Mouse (Mus musculus) embryonic facial prominence, embryonic 13.5 days (tissue): ENCODE results near the gene Ypel1. TPM values are rescaled to one million over a fixed set of nuclear protein-coding genes. Genes with fewer than 3 reads are reported as not detected.
A peak's percentile ranks its signal among the peaks of the same experiment; 100 is the strongest.

ENCODE experiments used
- ATAC-seq: fragments of 200-750 bp; cut with Nextera tagmentation; 2 replicates; pipeline ENCODE4 v1.8.0; 2017; ENCODE audit warnings: low read depth; ENCODE audit not compliant: insufficient number of reproducible peaks, insufficient read depth, low FRiP score, low TSS enrichment
- H3K27ac ChIP-seq: fragments of 300-500 bp; sonication (generic); 2 replicates; pipeline ENCODE4 v1.5.1; 2015; ENCODE audit warnings: moderate library complexity, mild to moderate bottlenecking, inconsistent platforms
- H3K27me3 ChIP-seq: fragments of 300-500 bp; sonication (generic); 2 replicates; pipeline ENCODE4 v1.6.1; 2015; ENCODE audit warnings: mild to moderate bottlenecking, inconsistent platforms
- H3K36me3 ChIP-seq: fragments of 300-500 bp; sonication (generic); 2 replicates; pipeline ENCODE4 v1.6.1; 2015; ENCODE audit warnings: mild to moderate bottlenecking, inconsistent platforms
- H3K4me1 ChIP-seq: fragments of 300-500 bp; sonication (generic); 2 replicates; pipeline ENCODE4 v1.6.1; 2015; ENCODE audit warnings: inconsistent platforms
- H3K4me2 ChIP-seq: fragments of 300-500 bp; sonication (generic); 2 replicates; pipeline ENCODE4 v1.6.1; 2015; ENCODE audit warnings: moderate library complexity, mild to moderate bottlenecking, inconsistent platforms
- H3K4me3 ChIP-seq: fragments of 300-500 bp; sonication (generic); 2 replicates; pipeline ENCODE4 v1.5.1; 2015; ENCODE audit warnings: mild to moderate bottlenecking, inconsistent platforms
- H3K9ac ChIP-seq: fragments of 300-500 bp; sonication (generic); 2 replicates; pipeline ENCODE4 v1.6.1; 2015; ENCODE audit warnings: mild to moderate bottlenecking, inconsistent platforms
- H3K9me3 ChIP-seq: fragments of 300-500 bp; sonication (generic); 2 replicates; pipeline ENCODE4 v1.6.1; 2016; ENCODE audit warnings: inconsistent platforms
- WGBS: fragments of 180-500 bp; shearing (Covaris S2); methylation state at CpG from one replicate; pipeline ENCODE4 v1.1.7; 2015; ENCODE audit warnings: mixed read lengths; 5-methylcytosine and 5-hydroxymethylcytosine counted together
- polyA plus RNA-seq: library from polyadenylated mRNA; unstranded; fragments of >200 nt; fragmentation: Nextera tagmentation; extraction: Ambion mirVana; gene quantifications from 2 replicates; pipeline ENCODE4 v1.2.1, GENCODE M21; 2015

The Ypel1 gene
- polyA plus RNA-seq, result 56.7 and 66.3 TPM in 2 replicates

DNA sequence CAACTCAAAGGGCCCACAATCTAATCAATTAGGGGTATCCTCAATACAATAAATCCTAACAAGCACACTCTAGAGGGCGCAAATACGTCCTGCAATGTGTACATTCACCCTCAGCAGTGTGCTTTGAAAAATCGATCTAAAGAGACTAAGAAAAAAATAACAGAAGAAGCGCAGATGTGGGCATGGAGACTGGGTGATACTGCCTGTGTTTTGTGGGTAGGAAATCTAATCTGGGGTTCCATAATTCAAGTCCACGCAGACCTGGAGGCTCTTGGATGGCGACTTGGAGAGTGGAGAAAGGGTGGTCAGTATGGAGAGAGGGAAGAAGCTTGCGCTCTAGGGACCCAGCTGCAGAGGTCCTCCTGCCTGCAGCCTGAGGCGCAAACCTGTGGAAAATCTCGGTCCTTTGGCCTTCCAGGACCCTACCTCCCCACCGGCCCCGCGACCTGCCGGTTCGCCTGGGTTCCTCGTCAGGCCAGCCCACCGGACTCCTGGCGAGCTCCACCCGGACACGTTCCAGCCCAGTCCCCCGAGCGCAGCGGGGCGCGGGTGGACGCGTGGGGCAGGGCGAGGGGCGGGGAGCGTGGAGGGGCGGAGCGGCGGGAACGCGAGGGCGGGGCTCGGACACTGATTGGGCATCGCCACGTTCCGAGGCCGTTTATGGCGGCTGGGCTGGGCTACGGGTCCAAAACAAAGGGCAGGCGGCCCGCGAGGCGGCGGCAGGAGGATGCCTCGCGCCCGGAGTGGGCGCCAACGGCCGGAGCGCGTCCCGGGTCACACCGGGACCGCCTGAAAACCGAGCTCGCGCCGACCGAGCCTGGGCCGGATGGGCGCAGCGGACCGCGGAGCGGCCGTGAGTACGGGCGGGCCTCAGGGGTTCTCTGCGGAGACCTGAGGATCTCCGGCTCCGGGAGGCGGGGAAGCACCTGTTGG is at the start of gene Ypel1:
TSS of gene Ypel1 (plus strand) at position 186 of the 933 bp plus-strand sequence.
- Histone ChIP-seq H3K4me3 (peak within 1 kb of the TSS; percentile 78), H3K4me2 (peak within 1 kb of the TSS; percentile 75), H3K36me3 (peaks cover 6% of the 10 kb centered on the region), H3K9ac (peak within 1 kb of the TSS; percentile 87), H3K9me3 (no peaks in the 10 kb centered on the region), H3K4me1 (peaks cover 14% of the 10 kb centered on the region), H3K27me3 (no peaks in the 10 kb centered on the region), H3K27ac (peak within 1 kb of the TSS; percentile 90)
- ATAC-seq, result peak; percentile 91
- under 1% methylated on average over 75 of the region's 76 CpGs for WGBS

DNA sequence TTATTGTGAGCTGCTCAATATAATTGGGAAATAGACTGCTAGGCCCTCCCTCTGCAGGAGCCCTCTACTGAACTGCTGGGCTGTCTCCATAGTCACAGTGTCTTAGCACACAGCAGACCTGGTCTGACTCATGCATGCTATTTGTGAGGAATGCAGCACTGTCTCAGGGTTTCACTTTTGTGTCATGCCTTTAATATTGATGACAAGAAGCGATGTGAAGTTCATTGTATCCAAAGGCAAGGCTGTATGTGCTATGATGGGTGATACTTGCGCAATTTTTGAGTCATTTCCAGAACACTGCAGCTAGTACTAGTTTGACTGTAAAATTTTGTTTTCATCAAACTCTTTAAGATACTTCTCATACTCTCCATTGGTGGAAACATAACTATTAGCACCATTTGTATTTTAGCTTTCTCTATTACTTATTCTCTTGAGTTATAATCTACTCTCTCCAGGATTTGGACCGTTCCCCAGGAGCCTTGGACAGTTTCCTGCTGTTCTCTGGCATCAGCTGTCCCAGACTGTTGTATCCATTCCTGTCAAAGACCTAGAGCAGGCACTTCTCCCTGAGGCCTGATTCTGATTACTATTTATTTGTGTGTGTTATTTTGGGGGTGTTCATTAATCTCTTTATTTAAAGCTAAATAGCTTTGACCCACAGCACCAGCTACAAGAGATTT is 44.9 kb upstream of the Ypel1 start:
- Histone ChIP-seq H3K27me3 (no peaks in the 10 kb centered on the region), H3K4me3 (no peak overlapping the region), H3K4me2 (no peak overlapping the region), H3K36me3 (peaks cover 78% of the 10 kb centered on the region), H3K9me3 (no peaks in the 10 kb centered on the region), H3K9ac (no peak overlapping the region), H3K27ac (no peak overlapping the region), H3K4me1 (no peaks in the 10 kb centered on the region)
- no peak for ATAC-seq
- 92% methylated on average over 3 of the region's 3 CpGs for WGBS

DNA sequence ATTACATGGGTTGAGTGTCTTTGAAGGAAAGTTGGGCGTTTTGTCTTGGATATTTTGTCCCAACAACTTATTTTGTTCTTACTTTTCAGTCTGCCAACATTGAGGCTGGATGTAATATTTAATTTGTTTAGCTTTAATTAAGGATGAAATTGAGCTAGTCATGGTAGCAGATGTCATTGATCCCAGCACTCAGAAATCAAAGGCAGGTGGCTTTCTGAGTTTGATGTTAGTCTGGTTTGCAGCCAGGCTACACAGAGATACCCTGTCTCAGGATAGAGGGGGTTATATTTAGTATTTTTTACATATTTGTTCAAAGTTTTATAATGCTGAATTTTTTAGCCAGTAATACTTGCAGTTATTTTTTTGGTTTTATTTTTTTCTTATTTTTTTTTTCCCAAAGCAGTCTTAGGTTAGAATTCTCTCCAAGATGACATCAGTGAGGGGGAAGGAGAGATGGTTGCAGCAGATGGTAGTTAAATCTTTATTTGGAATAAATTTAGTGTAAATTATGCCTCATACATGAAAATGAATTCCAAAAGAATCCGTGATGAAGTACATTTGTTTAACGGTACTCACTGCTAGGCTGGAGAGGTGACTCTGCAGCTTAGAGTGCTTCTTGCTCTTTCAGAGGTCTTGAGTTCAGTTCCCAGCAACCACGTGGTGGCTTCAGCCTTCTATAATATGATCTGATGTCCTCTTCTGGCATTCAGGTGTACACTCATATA is 39.4 kb upstream of the Ypel1 start:
- Histone ChIP-seq H3K4me1 (no peaks in the 10 kb centered on the region), H3K4me2 (no peak overlapping the region), H3K27ac (no peak overlapping the region), H3K9ac (no peak overlapping the region), H3K4me3 (no peak overlapping the region), H3K27me3 (no peaks in the 10 kb centered on the region), H3K36me3 (peaks cover 73% of the 10 kb centered on the region), H3K9me3 (no peaks in the 10 kb centered on the region)
- 57% methylated on average over 4 of the region's 4 CpGs for WGBS
- ATAC-seq, result no peak

DNA sequence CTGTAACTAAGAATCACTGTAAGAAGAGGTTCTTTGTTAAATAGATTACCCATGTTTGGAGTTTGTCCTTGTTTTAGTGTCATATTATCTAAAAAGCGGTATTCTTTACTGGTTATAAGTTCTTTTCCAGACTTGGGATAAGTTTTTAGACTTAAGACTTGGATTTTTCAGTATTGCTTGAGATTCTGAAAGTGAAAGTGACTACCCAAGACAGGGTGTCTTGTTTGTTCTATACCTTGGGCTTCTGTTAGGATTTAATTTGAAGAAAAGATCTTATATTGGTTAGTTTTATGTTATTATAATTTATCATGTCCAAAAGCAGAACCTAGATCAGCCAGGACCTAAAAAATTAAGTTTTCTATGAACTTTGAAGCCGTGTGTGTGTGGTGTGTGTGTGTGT is 35.7 kb upstream of the Ypel1 start:
- no peak overlapping the region for H3K4me3 ChIP-seq
- H3K4me1 ChIP-seq, result no peaks in the 10 kb centered on the region
- H3K27me3 ChIP-seq, result no peaks in the 10 kb centered on the region
- ATAC-seq, result no peak
- H3K9me3 ChIP-seq, result no peaks in the 10 kb centered on the region
- no peak overlapping the region for H3K9ac ChIP-seq
- no peak overlapping the region for H3K27ac ChIP-seq
- no peak overlapping the region for H3K4me2 ChIP-seq
- peaks cover 78% of the 10 kb centered on the region for H3K36me3 ChIP-seq
- 95% methylated on average over 2 of the region's 2 CpGs for WGBS

DNA sequence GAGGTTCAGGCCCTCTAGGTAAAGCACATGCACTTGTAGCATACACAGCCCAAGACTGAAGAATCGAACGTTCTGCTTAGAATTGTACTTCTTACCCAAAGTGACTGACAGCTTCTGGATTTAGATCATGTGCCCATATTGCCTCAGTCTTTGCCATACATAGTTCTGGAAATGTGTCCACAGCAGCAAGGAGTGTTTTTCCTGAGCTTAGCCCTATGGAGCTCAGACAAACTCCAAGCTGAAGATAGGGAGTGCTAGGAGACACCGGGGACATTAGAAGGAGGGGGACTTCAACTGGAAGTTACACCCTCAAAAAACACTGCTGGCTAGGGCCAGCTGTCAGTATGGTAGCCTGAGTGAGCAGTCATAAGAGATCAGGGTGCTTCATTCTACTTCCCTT is 28.8 kb upstream of the Ypel1 start:
- no peak for ATAC-seq
- WGBS, result 93% methylated on average over 3 of the region's 3 CpGs
- no peaks in the 10 kb centered on the region for H3K27me3 ChIP-seq
- no peak overlapping the region for H3K27ac ChIP-seq
- no peak overlapping the region for H3K9ac ChIP-seq
- H3K4me3 ChIP-seq, result no peak overlapping the region
- H3K4me2 ChIP-seq, result no peak overlapping the region
- H3K4me1 ChIP-seq, result no peaks in the 10 kb centered on the region
- no peaks in the 10 kb centered on the region for H3K9me3 ChIP-seq
- H3K36me3 ChIP-seq, result peaks cover 92% of the 10 kb centered on the region

DNA sequence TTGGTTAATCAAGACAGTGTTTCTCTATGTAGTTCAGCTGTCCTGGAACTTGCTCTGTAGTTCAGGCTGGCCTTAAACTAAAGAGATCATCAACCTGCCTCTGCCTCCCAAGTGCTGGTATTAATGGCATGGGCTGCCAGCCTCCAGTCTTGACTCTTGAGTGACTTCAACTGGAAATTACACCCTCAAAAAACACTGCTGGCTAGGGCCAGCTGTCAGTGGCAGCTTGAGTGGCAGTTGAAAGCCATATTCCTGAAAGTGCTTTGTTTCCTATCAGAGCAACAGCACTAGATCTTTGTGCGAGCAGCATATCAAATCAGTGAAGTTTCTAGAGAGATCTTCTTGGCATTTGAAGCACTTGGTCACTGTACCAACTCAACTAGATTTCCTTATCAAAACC is 28.1 kb upstream of the Ypel1 start:
- no peak for ATAC-seq
- H3K27ac ChIP-seq, result no peak overlapping the region
- no peaks in the 10 kb centered on the region for H3K4me1 ChIP-seq
- no peak overlapping the region for H3K4me3 ChIP-seq
- peaks cover 89% of the 10 kb centered on the region for H3K36me3 ChIP-seq
- no peak overlapping the region for H3K9ac ChIP-seq
- 90% methylated on average over 1 of the region's 1 CpGs for WGBS
- no peak overlapping the region for H3K4me2 ChIP-seq
- no peaks in the 10 kb centered on the region for H3K27me3 ChIP-seq
- H3K9me3 ChIP-seq, result no peaks in the 10 kb centered on the region

DNA sequence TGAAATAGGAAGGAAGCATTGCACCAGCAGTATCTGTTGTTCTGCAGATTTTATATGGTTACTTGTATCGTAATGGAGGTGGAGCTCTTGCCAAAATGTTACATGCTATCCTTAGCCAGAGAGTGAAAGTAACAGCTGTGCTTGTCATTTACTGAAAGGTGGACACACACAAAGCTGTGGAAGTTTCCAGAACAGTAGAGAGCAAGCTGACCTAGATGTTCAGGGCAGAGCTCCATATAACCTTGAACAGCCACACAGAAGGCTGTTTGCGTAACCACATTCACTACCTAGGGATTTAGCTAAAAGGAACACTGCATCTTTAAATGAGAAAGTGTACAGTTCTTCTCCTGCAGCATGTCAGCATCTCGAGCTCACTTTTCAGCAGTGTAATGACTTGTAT is 25.2 kb upstream of the Ypel1 start:
- no peak overlapping the region for H3K4me2 ChIP-seq
- H3K4me1 ChIP-seq, result no peaks in the 10 kb centered on the region
- no peak overlapping the region for H3K4me3 ChIP-seq
- H3K9me3 ChIP-seq, result no peaks in the 10 kb centered on the region
- ATAC-seq, result no peak
- 89% methylated on average over 3 of the region's 3 CpGs for WGBS
- H3K27ac ChIP-seq, result no peak overlapping the region
- H3K27me3 ChIP-seq, result no peaks in the 10 kb centered on the region
- H3K36me3 ChIP-seq, result peaks cover 85% of the 10 kb centered on the region
- H3K9ac ChIP-seq, result no peak overlapping the region

DNA sequence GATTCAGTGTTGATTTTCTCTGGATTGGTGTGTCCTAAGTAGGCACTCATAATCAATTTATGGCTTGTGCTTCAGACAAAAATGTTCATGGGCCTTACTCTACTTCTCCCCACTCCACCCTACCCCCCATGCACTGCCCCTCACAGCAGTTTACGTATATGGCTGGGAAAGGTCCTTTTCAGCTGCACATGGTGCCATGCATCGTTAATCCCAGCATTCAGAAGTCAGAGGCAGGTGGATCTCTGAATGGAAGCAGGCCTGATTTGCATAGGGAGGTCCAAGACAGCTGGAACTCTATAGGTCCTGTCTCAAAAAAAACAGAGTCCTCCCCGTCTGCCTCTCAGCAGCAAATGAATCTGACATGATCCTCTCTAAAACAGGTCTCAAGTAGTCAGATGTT is 24.2 kb upstream of the Ypel1 start:
- Histone ChIP-seq H3K27me3 (no peaks in the 10 kb centered on the region), H3K4me2 (no peak overlapping the region), H3K4me1 (no peaks in the 10 kb centered on the region), H3K9ac (no peak overlapping the region), H3K9me3 (no peaks in the 10 kb centered on the region), H3K27ac (no peak overlapping the region), H3K4me3 (no peak overlapping the region), H3K36me3 (peaks cover 83% of the 10 kb centered on the region)
- WGBS, result 83% methylated on average over 3 of the region's 3 CpGs
- ATAC-seq, result no peak

DNA sequence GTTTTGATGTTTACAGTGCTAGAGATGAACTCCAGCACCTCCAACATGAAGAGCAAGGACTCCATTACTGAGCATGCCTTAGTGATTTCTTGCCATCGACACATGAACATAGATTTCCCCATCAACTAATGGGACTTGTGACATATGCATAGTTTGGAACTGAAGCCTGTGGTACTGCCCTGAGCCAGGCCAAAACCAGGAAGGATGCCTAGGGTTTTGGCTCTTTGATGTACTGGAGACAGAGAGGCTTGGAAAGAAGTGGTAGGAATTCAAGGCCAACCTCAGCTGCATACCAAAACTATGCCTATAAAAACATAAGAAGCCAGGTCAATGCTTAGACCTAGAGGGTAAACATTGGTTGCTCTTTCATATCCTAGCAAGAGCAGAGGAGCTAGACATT is 19.6 kb upstream of the Ypel1 start:
- Histone ChIP-seq H3K36me3 (peaks cover 38% of the 10 kb centered on the region), H3K9ac (no peak overlapping the region), H3K27me3 (no peaks in the 10 kb centered on the region), H3K4me1 (0 out of 2 replicates have a peak, but pooled peaks cover 3% of the 10 kb centered on the region), H3K4me3 (no peak overlapping the region), H3K27ac (no peak overlapping the region), H3K9me3 (no peaks in the 10 kb centered on the region), H3K4me2 (no peak overlapping the region)
- no peak for ATAC-seq
- WGBS, result 98% methylated on average over 1 of the region's 1 CpGs

DNA sequence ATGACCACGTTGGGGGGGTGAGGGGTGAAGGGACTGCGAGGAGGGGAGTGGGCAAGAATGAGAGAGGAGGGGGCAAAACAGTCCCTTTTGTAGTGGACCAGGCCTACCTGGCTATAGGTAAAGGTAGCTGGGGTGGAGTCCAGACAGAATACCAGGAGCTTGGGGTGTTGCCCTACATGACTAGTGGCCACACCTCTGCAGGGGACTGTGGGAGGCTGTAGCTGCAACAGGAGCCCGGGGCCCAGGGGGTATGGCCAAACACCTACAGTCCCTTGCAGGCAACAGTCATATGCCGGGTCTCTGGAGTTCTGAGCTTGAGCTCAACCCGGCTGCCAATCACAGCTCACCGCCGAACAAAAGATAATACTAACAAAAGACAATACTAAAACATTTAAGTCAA is 17.4 kb upstream of the Ypel1 start:
- ATAC-seq, result 0 out of 2 replicates have a peak, but pooled peaks have one; percentile 48
- Histone ChIP-seq H3K4me2 (no peak overlapping the region), H3K9me3 (no peaks in the 10 kb centered on the region), H3K36me3 (peaks cover 25% of the 10 kb centered on the region), H3K4me1 (0 out of 2 replicates have a peak, but pooled peaks cover 3% of the 10 kb centered on the region), H3K27ac (no peak overlapping the region), H3K4me3 (no peak overlapping the region), H3K27me3 (no peaks in the 10 kb centered on the region), H3K9ac (no peak overlapping the region)
- WGBS, result 78% methylated on average over 7 of the region's 7 CpGs

DNA sequence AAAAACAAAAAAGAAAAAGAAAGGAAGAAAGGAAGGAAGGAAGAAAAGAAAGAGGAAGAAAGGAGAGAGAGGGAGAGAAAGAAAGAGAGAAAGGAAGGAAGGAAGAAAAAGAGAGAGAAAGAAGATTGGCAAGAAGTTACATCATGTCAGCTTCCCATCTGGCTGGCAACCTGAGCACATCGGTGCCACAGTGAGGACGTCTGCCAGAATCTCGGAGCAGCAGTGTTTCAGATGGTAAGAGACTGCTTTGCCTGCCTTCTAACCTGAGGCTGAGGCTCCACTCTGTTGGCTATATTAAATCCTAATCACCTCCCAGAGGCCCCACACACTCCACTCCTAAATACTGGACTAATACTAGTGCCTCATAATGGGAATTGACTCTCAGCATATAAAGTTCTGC is 15.6 kb upstream of the Ypel1 start:
- Histone ChIP-seq H3K36me3 (peaks cover 8% of the 10 kb centered on the region), H3K4me2 (no peak overlapping the region), H3K27me3 (no peaks in the 10 kb centered on the region), H3K9me3 (no peaks in the 10 kb centered on the region), H3K9ac (no peak overlapping the region), H3K4me1 (0 out of 2 replicates have a peak, but pooled peaks cover 3% of the 10 kb centered on the region), H3K27ac (no peak overlapping the region), H3K4me3 (no peak overlapping the region)
- no peak for ATAC-seq
- 84% methylated on average over 3 of the region's 3 CpGs for WGBS
